Mouse (Mus musculus) lung, embryonic 15.5 days (tissue): Measurements from ENCODE around the gene Rbks. TPM values are rescaled to one million over a fixed set of nuclear protein-coding genes. Genes with fewer than 3 reads are reported as not detected.

Experiments
- ATAC-seq: fragments of 200-750 bp; cut with Nextera tagmentation; 2 replicates; pipeline ENCODE4 v1.8.0; 2017; ENCODE audit warnings: moderate number of reproducible peaks, borderline replicate concordance; ENCODE audit not compliant: low FRiP score, low TSS enrichment; ENCODE audit errors: extremely low read depth
- H3K27ac ChIP-seq: fragments of 300-500 bp; sonication (generic); 2 replicates; pipeline ENCODE4 v1.5.1; 2015; ENCODE audit warnings: moderate library complexity, mild to moderate bottlenecking, inconsistent platforms
- H3K27me3 ChIP-seq: fragments of 300-500 bp; sonication (generic); 2 replicates; pipeline ENCODE4 v1.6.1; 2015; ENCODE audit warnings: inconsistent platforms
- H3K36me3 ChIP-seq: fragments of 300-500 bp; sonication (generic); 2 replicates; pipeline ENCODE4 v1.6.1; 2015; ENCODE audit warnings: inconsistent platforms
- H3K4me1 ChIP-seq: fragments of 300-500 bp; sonication (generic); 2 replicates; pipeline ENCODE4 v1.6.1; 2015; ENCODE audit warnings: inconsistent platforms
- H3K4me2 ChIP-seq: fragments of 300-500 bp; sonication (generic); 2 replicates; pipeline ENCODE4 v1.6.1; 2015; ENCODE audit warnings: inconsistent platforms, mild to moderate bottlenecking, moderate library complexity
- H3K4me3 ChIP-seq: fragments of 300-500 bp; sonication (generic); 2 replicates; pipeline ENCODE4 v1.5.1; 2015; ENCODE audit warnings: mild to moderate bottlenecking, inconsistent platforms
- H3K9ac ChIP-seq: fragments of 300-500 bp; sonication (generic); 2 replicates; pipeline ENCODE4 v1.6.1; 2015; ENCODE audit warnings: inconsistent platforms
- H3K9me3 ChIP-seq: fragments of 300-500 bp; sonication (generic); 2 replicates; pipeline ENCODE4 v1.6.1; 2016; ENCODE audit warnings: inconsistent platforms
- WGBS: fragments of 180-500 bp; shearing (Covaris S2); methylation state at CpG from one replicate; pipeline ENCODE4 v1.1.7; 2015; 5-methylcytosine and 5-hydroxymethylcytosine counted together
- polyA plus RNA-seq: library from polyadenylated mRNA; unstranded; fragments of >200 nt; fragmentation: Nextera tagmentation; extraction: Ambion mirVana; gene quantifications from 2 replicates; pipeline ENCODE4 v1.2.1, GENCODE M21; 2015

The Rbks gene
- polyA plus RNA-seq, 1 experiment from 2014 or later: 3.0 TPM

- WGBS: 67% methylated on average over 2 of the region's 2 CpGs
- no peaks in the 10 kb centered on the region for H3K27me3 ChIP-seq
- no peak overlapping the region for H3K4me3 ChIP-seq
- ATAC-seq: no peak
- no peaks in the 10 kb centered on the region for H3K9me3 ChIP-seq
- no peaks in the 10 kb centered on the region for H3K4me1 ChIP-seq
- H3K27ac ChIP-seq: no peak overlapping the region
- no peak overlapping the region for H3K4me2 ChIP-seq
- no peak overlapping the region for H3K9ac ChIP-seq
- no peaks in the 10 kb centered on the region for H3K36me3 ChIP-seq
These were observed 24.0 kb downstream of the Rbks start for GRCm38 (mm10) chr5:31673431-31673830.

DNA sequence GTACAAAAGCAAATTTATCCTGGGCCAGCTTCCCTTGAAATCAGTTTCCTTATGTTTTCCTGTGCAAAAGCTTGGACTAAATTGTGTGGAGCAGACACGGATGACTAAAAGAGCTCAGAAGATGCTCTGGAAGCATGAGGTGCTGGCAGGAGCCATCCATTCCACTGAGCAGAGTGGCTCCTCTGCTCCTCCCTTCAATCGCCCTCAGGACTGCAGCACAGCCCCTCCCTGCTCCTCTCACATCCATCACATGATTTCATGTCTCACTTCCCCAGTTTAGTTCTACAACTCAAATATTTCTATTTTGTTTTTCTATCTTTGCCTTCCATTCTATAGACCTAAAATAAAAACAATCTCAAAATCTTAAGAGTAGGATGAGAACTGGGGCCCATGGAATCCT, 26.3 kb downstream of the Rbks start:
- H3K27me3 ChIP-seq: no peaks in the 10 kb centered on the region
- no peak overlapping the region for H3K4me2 ChIP-seq
- no peak for ATAC-seq
- H3K4me3 ChIP-seq: no peak overlapping the region
- H3K27ac ChIP-seq: no peak overlapping the region
- H3K9me3 ChIP-seq: no peaks in the 10 kb centered on the region
- WGBS: 42% methylated on average over 2 of the region's 2 CpGs
- no peak overlapping the region for H3K9ac ChIP-seq
- no peaks in the 10 kb centered on the region for H3K36me3 ChIP-seq
- no peaks in the 10 kb centered on the region for H3K4me1 ChIP-seq

DNA sequence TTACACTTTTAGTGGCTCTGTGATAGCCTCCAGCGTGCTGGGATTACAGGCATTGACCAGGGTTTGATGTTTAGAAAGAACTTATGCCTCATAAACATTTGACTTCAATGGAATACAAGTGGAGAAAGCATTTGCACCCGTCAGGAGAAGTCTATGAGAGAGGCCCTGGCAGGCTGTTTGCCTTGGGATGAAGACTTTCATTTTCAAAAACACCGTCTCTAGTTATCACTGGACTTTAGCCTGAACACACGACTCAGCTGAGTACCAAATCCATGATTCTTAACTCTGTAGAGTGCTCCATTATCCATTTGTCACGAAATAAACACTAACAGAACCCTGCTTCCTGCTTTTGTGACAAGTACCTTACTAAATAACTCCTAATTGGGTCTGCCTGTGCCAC, 27.4 kb downstream of the Rbks start:
- Histone ChIP-seq H3K9ac (no peak overlapping the region), H3K9me3 (no peaks in the 10 kb centered on the region), H3K4me3 (no peak overlapping the region), H3K36me3 (no peaks in the 10 kb centered on the region), H3K4me2 (no peak overlapping the region), H3K27me3 (no peaks in the 10 kb centered on the region), H3K27ac (no peak overlapping the region), H3K4me1 (no peaks in the 10 kb centered on the region)
- ATAC-seq: no peak
- WGBS: 57% methylated on average over 5 of the region's 5 CpGs

DNA sequence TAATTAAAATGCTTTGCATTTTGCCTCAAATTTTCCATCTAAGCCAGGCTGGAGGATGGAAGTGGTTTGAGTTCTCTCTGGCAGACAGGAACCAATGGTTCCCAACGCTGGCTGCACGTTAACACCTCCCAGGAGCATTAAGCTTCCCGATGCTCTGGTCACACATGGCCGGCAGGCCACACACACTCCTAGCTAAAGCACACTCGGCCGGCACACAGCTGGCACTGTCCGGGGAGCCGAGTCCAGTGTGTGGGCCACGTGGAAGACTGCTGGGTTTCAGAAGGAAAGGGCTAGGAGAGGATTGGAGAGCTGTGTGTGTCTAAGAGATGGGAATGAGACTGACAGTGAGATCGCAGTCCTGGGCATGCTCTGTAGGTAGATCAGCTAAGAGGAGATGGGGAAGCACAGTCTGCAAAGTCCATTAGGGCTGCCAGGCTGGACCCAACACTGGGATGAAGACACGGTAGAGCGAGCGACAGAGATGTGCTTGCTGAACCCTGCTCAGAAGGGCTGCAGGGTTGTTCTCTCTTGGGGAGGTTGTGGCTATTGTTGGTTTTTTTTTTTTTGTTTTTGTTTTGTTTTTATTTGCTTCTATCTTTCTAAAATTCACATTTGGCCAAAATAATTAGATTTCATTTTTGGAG, 29.0 kb downstream of the Rbks start:
- Histone ChIP-seq H3K9me3 (no peaks in the 10 kb centered on the region), H3K9ac (no peak overlapping the region), H3K27me3 (no peaks in the 10 kb centered on the region), H3K36me3 (no peaks in the 10 kb centered on the region), H3K4me1 (no peaks in the 10 kb centered on the region), H3K4me3 (no peak overlapping the region), H3K27ac (no peak overlapping the region), H3K4me2 (no peak overlapping the region)
- 80% methylated on average over 13 of the region's 13 CpGs for WGBS
- no peak for ATAC-seq

DNA sequence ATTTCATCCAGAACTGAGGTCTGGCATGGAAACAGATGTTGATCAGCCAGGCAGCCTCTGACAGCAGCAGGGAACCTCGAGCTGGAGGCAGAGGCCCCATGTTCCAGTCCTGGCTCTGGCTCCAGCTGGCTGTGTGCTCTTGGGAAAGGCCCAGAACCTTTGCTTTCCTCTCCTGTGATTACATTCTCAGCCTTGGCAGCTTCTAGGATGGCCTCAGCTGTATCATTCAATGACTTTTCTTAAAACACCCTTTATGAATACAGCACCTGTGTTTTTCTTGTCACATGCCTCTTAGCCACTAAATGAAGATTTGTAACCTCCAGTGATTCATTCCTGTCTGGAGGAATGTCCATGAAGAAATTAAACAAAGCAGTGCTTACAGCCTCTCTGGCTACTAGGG, 31.3 kb downstream of the Rbks start:
- Histone ChIP-seq H3K9ac (no peak overlapping the region), H3K27ac (no peak overlapping the region), H3K9me3 (no peaks in the 10 kb centered on the region), H3K4me3 (no peak overlapping the region), H3K4me1 (no peaks in the 10 kb centered on the region), H3K27me3 (no peaks in the 10 kb centered on the region), H3K36me3 (no peaks in the 10 kb centered on the region), H3K4me2 (no peak overlapping the region)
- 15% methylated on average over 1 of the region's 1 CpGs for WGBS
- ATAC-seq: no peak

GRCm38 (mm10) chr5:31655688-31656190, 41.7 kb downstream of the Rbks start:
- H3K27me3 ChIP-seq: no peaks in the 10 kb centered on the region
- no peak overlapping the region for H3K9ac ChIP-seq
- no peak for ATAC-seq
- H3K4me1 ChIP-seq: no peaks in the 10 kb centered on the region
- no peak overlapping the region for H3K4me2 ChIP-seq
- 87% methylated on average over 1 of the region's 1 CpGs for WGBS
- no peak overlapping the region for H3K4me3 ChIP-seq
- no peaks in the 10 kb centered on the region for H3K9me3 ChIP-seq
- no peaks in the 10 kb centered on the region for H3K36me3 ChIP-seq
- no peak overlapping the region for H3K27ac ChIP-seq

DNA sequence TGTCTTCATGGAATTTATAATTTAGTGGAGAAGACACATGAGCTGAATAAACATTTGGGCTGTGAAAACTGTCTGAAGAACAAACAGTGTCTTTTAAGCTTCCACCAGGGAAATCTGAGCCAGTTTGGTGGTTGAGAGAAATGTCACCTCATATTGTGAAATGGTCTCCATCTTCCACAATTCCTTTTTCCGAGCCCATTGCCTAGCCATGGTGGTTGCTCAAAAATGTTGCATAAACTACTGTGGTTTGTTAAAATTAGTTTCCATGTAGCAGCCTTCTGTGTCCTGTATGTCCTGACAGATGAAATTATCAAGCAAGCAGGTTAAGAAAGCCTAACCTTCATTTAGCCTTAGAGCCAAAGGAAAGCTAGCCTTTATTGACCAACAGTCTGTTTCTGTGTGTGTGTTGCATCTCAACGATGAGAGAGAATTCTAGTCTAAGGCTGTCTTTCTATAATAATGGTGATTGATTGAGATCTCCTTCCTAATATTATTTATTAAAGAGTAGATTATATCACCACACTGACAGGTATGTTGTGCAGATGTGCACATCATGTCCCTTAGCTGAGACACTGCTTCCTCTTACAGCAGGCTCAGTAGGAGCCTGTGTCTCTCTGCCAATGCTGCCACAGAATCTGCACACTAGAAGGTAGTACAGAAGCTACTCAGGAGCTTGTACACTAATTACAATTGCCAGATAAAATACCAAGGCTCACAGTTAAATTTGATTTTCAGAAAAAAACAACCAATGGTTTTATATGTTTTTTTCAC, 46.7 kb downstream of the Rbks start:
- H3K4me1 ChIP-seq: no peaks in the 10 kb centered on the region
- H3K4me3 ChIP-seq: no peak overlapping the region
- ATAC-seq: no peak
- H3K27me3 ChIP-seq: no peaks in the 10 kb centered on the region
- no peak overlapping the region for H3K4me2 ChIP-seq
- no peak overlapping the region for H3K9ac ChIP-seq
- 91% methylated on average over 2 of the region's 2 CpGs for WGBS
- H3K9me3 ChIP-seq: no peaks in the 10 kb centered on the region
- H3K36me3 ChIP-seq: no peaks in the 10 kb centered on the region
- no peak overlapping the region for H3K27ac ChIP-seq

DNA sequence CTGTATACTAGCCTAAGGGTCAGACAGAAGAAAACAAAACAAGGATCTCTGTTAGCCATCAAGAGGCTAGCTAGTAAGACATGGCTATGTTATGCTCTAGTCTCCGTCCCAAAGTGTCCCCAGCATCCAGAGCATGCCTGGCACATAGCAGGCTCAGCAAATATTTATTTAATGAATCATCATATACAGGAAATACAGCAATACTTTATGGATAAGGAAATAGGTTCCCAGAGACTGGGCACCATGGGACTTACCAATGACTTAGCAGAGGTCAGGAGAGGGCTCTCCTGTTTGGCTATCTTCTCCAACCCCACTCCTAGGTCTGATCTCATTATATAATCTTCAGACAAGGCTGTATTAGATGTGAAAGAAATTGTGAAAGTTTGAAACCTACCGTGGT, 50.1 kb downstream of the Rbks start:
- no peak for ATAC-seq
- WGBS: 58% methylated on average over 2 of the region's 2 CpGs

DNA sequence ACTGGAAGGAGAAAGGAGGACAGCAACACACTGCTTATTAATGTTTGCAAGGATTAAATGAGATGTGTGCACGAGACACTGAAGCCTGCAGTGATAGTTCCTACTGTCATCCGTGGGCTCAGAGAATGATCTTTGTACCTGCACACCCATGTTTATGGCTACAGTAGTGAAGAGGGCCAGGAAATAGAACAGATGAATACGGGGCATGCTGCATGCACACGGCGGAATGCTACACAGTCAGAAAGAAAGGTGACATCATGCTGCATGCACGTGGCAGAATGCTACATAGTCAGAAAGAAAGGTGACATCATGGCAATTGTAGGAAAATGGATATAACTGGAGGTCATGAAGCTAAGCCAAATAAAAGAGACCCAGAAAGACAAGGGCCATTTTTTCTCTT, 50.9 kb downstream of the Rbks start:
- no peaks in the 10 kb centered on the region for H3K27me3 ChIP-seq
- no peak overlapping the region for H3K9ac ChIP-seq
- WGBS: 77% methylated on average over 6 of the region's 6 CpGs
- no peak for ATAC-seq
- no peak overlapping the region for H3K4me3 ChIP-seq
- H3K27ac ChIP-seq: no peak overlapping the region
- H3K4me1 ChIP-seq: no peaks in the 10 kb centered on the region
- H3K4me2 ChIP-seq: no peak overlapping the region
- H3K36me3 ChIP-seq: no peaks in the 10 kb centered on the region
- no peaks in the 10 kb centered on the region for H3K9me3 ChIP-seq

More for the DNA sequence above, 50.1 kb downstream of the Rbks start:
- no peaks in the 10 kb centered on the region for H3K4me1 ChIP-seq
- no peaks in the 10 kb centered on the region for H3K27me3 ChIP-seq
- no peaks in the 10 kb centered on the region for H3K36me3 ChIP-seq
- no peak overlapping the region for H3K27ac ChIP-seq
- H3K4me3 ChIP-seq: no peak overlapping the region
- H3K9ac ChIP-seq: no peak overlapping the region
- no peak overlapping the region for H3K4me2 ChIP-seq
- no peaks in the 10 kb centered on the region for H3K9me3 ChIP-seq

- H3K4me3 ChIP-seq: no peak overlapping the region
- H3K9me3 ChIP-seq: no peaks in the 10 kb centered on the region
- H3K4me2 ChIP-seq: no peak overlapping the region
- no peak overlapping the region for H3K9ac ChIP-seq
- 88% methylated on average over 6 of the region's 6 CpGs for WGBS
- no peak for ATAC-seq
- H3K4me1 ChIP-seq: no peaks in the 10 kb centered on the region
- H3K36me3 ChIP-seq: no peaks in the 10 kb centered on the region
- no peak overlapping the region for H3K27ac ChIP-seq
- no peaks in the 10 kb centered on the region for H3K27me3 ChIP-seq
These were observed 51.6 kb downstream of the Rbks start for GRCm38 (mm10) chr5:31645798-31646197.

- 82% methylated on average over 6 of the region's 6 CpGs for WGBS
These were observed 52.6 kb downstream of the Rbks start for GRCm38 (mm10) chr5:31644847-31645246.

GRCm38 (mm10) chr5:31644272-31644671, 53.2 kb downstream of the Rbks start:
- 81% methylated on average over 4 of the region's 4 CpGs for WGBS

More at GRCm38 (mm10) chr5:31644847-31645246, 52.6 kb downstream of the Rbks start:
- Histone ChIP-seq H3K4me1 (no peaks in the 10 kb centered on the region), H3K27me3 (no peaks in the 10 kb centered on the region), H3K4me3 (no peak overlapping the region), H3K27ac (no peak overlapping the region), H3K9me3 (no peaks in the 10 kb centered on the region), H3K9ac (no peak overlapping the region), H3K4me2 (no peak overlapping the region), H3K36me3 (no peaks in the 10 kb centered on the region)
- no peak for ATAC-seq

More at GRCm38 (mm10) chr5:31644272-31644671, 53.2 kb downstream of the Rbks start:
- H3K27ac ChIP-seq: no peak overlapping the region
- ATAC-seq: no peak
- H3K4me1 ChIP-seq: no peaks in the 10 kb centered on the region
- H3K9me3 ChIP-seq: no peaks in the 10 kb centered on the region
- no peak overlapping the region for H3K4me2 ChIP-seq
- H3K9ac ChIP-seq: no peak overlapping the region
- H3K36me3 ChIP-seq: no peaks in the 10 kb centered on the region
- no peak overlapping the region for H3K4me3 ChIP-seq
- H3K27me3 ChIP-seq: no peaks in the 10 kb centered on the region
